Mouse (Mus musculus): ENCODE data around the gene Rfx4.

Rfx4 gene

GRCm38 (mm10) chr10:84758483-84759431 lies 2.9 kb downstream of the Rfx4 start:
- DNase-seq (ENCODE audit: low read depth, low spot score): no peak

DNA sequence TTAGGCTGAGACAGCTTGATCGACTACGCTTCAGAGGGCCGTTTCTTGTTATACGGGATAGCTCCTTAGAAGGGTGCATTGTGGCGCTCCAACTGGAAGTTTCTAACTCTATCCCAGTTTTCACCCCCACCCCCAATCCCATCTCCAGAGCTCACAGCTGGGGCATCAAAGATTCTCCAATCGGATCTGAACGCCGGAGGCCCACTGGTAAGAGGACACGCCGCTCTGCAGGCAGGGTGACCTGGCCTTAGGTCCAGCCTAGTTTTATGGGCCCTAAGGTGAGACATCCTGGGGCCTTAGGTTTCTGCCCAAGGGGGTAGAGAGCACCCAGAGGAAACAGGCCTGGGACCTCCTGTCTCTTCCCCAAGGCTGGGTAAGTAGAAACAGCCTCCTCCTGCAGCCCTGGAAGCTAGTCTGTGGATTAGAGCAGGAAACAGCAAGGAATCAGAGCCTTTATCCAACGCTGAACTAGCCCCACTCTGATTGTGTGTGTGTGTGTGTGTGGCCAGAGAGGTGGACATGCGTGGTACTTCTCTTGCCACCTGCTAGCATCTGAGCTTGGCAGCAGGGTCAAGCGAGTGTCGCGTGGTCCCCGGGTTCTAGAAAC lies 3.8 kb downstream of the Rfx4 start:
- DNase-seq (ENCODE audit: low read depth, low spot score): no peak

- DNase-seq (ENCODE audit: low read depth, low spot score): no peak
Observed at GRCm38 (mm10) chr10:84760118-84761111, 4.6 kb downstream of the Rfx4 start.

DNA sequence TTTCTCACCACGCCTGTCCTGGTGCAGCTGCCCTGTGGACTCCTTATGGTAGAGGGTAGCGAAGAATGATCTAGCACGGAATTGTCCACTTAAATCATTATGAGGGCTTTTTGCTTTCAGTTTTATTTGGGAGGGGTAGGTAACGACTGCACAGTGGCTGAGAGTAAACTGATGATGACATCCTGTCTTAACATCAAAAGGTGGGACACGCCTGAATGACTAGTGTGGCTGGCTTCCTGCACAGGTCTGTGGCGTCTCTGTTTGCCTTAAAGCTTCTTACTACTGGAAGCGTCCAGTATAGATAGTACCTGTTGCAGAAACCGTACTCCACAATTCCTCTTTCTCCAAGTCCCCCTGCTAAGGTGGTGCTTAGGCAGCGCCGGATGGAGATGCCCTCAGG lies 12.9 kb downstream of the Rfx4 start:
- DNase-seq (ENCODE audit: low read depth, low spot score): no peak

- no peak for DNase-seq (ENCODE audit: low read depth, low spot score)
Observed at GRCm38 (mm10) chr10:84772380-84773130, 16.7 kb downstream of the Rfx4 start.

GRCm38 (mm10) chr10:84773889-84774288 lies 18.0 kb downstream of the Rfx4 start:
- no peak for DNase-seq (ENCODE audit: low read depth, low spot score)

GRCm38 (mm10) chr10:84774573-84774972 lies 18.7 kb downstream of the Rfx4 start:
- no peak for DNase-seq (ENCODE audit: low read depth, low spot score)

DNA sequence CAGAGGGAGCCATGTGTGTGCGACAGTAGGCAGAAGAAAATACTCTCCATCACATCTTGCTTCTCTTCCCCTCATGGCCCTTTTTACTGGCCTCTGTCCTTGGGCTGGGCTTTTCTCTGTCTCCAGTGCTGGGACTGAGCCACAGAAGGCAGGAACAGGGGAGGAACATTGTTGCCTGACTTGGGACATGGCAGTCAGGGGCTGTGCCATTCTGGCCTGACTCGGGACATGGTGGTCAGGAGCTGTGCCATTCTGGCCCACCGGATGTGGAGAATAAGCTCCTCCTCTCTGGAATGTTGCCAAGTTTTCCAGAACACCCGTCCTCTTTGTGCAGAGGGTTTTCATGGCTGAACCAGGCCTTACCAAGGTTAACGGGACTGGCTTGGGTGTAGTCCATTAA lies 21.2 kb downstream of the Rfx4 start:
- no peak for DNase-seq (ENCODE audit: low read depth, low spot score)

DNA sequence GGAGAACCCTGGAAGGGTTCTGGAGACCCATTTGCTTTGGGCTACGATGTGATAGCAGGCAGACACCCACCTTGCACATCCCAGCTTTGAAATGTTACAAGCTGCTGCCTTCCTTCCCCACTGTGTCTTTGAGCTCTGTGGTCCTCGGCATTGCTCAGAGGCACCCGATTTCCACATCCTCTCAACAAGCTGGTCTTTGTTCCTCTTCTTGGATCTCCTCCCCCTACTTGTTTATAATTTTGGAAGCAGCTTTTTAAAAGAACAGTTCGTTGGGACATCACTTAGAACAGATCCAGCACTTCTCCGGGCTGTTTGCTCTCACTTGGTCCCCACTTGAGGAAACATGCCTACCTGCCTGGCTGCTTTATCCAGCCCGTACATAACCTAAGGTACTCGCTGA lies 22.1 kb downstream of the Rfx4 start:
- DNase-seq (ENCODE audit: low read depth, low spot score): no peak

DNA sequence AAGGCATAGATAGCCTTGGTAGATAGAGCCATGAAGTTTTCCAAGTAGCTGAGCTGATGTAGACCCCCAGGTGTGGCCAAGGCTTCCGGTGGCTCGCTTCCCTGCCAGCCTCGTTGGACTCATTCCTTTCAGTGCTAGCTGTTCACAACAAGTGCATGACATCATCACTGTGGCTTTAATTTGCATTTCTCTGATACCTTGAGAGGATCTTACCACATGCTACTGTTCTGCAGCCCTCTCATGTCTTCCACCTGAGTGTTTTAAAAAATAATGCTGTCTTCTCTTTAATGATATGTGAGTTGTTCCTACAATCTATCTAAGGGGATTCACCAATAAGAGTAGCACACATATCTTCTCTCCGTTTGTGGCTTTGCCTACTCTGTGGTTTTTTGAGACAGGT lies 25.0 kb downstream of the Rfx4 start:
- no peak for DNase-seq (ENCODE audit: low read depth, low spot score)

DNA sequence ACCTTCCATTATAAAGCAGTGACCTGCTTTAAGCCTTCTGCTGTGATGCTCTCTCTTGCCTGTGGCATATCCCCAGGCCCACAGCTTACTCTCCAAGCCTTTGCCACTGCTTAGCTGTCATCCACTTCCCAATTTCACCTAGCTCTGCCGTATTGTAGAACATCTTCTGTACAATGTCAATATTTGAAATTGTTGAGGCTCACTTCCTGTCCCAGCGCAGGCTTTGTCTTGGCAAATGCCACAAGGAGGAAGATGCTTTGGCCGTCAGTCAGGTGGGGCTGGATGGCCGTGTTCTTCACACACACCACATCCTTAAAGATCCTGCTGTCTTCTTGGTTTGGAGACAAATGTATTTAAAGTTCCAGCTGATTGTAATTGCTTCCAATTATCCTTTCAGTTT lies 29.5 kb downstream of the Rfx4 start:
- DNase-seq (ENCODE audit: low read depth, low spot score): no peak

GRCm38 (mm10) chr10:84790323-84790722 lies 34.5 kb downstream of the Rfx4 start:
- DNase-seq (ENCODE audit: low read depth, low spot score): no peak

DNA sequence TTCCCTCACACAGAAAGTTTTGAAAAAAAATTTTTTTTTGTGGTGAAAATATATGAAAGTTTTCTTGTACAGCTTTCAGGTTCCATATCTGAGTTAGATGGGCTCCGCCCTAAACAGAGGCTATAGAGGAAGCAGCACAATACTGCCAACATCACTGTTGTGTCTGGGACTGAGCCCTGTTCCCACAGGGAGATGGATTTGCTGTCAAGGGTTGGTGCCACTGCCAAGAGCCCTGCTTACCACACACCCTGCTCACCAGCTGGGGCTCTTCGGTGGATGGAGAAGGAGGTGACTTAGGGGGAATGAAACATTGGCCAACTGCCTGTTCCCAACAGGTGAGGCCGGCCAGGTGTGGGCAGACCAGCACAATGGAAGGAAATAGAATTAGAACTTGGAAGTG lies 35.3 kb downstream of the Rfx4 start:
- DNase-seq (ENCODE audit: low read depth, low spot score): no peak

GRCm38 (mm10) chr10:84801521-84801920 lies 45.7 kb downstream of the Rfx4 start:
- DNase-seq (ENCODE audit: low read depth, low spot score): no peak

GRCm38 (mm10) chr10:84803216-84803844 lies 47.5 kb downstream of the Rfx4 start:
- DNase-seq (ENCODE audit: low read depth, low spot score): no peak

DNA sequence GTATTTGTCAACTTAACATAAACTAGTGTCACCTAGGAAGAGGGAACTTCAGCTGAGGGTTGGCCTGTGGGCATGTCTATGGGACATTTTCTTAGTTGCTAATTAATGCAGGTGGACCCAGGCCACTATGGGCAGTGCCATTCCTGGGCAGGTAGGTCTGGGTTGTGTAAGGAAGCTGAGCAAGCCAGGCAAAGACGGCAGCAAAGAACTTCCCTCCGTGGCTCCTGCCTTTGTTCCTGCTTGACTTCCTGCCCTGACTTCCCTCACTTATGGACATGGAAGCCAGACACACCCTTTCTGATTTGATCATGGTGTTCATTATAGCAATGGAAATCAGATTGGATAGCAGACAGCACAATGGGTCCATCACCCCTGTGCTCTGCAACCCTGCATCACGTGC lies 49.7 kb downstream of the Rfx4 start:
- no peak for DNase-seq (ENCODE audit: low read depth, low spot score)

DNA sequence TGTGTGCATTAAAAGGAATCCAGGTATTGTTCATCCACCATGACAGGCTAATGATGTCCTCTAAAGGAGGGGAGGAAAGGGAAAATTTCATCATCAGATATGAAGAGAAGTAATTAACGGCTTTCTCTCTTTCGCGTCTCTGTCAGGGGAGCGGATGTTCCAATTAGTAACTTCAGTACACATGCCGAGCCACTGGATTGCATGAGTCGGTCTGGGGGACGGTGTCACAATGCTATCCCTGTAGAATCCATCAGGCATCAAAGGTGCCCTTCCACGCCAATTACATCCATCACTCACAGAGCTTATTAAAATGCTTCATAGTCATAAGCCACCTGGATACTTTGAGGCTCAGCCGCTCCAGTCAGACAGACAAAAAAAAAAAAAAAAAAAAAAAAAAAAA lies 51.3 kb downstream of the Rfx4 start:
- no peak for DNase-seq (ENCODE audit: low read depth, low spot score)

- DNase-seq (ENCODE audit: low read depth, low spot score): no peak
Observed at GRCm38 (mm10) chr10:84810030-84810849, 54.4 kb downstream of the Rfx4 start.

DNA sequence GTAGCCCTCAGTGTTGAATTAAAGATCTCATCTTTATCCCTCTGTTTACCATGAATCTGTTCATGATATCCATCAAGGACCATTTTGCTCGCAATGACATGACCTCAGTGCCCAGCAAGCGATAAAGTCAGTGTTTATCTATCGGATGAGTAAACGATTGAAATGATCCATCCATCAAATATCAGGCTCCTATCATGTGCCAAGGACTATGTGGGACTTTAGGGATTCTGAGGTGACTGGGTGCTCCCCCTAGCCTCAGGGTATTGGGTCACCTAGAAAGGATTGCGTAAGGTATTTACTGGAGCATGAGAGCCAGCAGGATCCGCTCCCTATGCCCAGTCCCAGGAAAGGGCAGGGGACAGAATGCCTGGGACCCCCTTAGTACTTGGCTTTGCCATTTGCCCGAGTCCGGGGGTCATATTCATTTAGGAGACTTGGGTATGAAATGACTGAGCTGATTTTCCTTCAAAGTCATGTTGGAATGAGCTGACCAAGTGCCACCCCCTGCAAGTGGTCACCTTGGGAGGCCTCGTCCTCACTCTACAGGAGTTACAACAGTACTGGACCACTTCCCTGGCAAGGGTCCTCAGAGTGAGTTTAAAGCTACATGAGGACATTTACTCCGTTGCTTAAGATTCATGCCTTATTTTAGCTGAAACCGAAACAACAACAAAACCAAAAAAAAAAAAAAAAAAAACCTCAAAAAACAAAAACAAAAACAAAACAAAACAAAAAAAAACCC lies 55.5 kb downstream of the Rfx4 start:
- DNase-seq (ENCODE audit: low read depth, low spot score): no peak
